In the genomic region with DNA sequence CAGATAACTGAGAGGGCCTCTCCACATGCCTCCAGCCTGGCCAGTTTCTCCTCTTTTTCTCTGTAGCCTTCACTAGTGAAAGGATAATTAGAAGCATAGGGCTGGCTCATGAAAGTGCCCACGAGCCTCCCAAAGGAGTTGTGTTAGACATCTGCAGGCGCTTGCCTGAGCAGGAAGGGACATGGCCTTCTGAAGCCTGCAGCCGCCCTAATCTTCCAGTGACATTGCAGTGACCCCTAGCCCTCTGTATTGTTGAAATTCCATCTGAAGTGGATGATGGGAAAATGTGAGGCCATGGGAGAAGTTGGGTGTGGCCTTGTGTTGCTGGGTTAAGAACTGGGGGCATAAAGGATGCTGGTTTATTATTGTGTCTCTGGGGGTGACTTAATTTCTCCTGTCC, we compare ENCODE assay signal across 17 mouse cellular contexts.
DNase-seq lines count a peak whose midpoint lies in the region; ATAC-seq and TF ChIP-seq lines count a peak whose summit lies in the region.
"Had no signal": no experiment of that assay in that cellular context is flagged by ENCODE, and none has a peak within 500 bp of the region (broad histone marks: within the 10 kb centered on the region; RNA-seq: fewer than 3 reads in every experiment).

No protein-coding gene starts in this region.

- H3K4me1 ChIP-seq in forebrain, embryonic 10.5 days: peaks cover 28% of the 10 kb centered on the region
- no peaks in the 10 kb centered on the region for H3K4me1 ChIP-seq in forebrain, postnatal 0 days (ENCODE audit: insufficient read depth)
- peaks cover 3% of the 10 kb centered on the region; the same call in 1 of the 2 replicates for H3K4me1 ChIP-seq in intestine, embryonic 15.5 days (replicated peaks)
- no peaks in the 10 kb centered on the region; the same call in 1 of the 2 replicates for H3K4me1 ChIP-seq in intestine, postnatal 0 days (replicated peaks; ENCODE audit: control insufficient read depth, insufficient read depth, low read length)
- H3K4me1 ChIP-seq: forebrain, embryonic 13.5 days had no signal

- H3K9me3 ChIP-seq in forebrain, embryonic 10.5 days: no peaks in the 10 kb centered on the region
- H3K9me3 ChIP-seq in forebrain, postnatal 0 days (ENCODE audit: low read length): no peaks in the 10 kb centered on the region
- H3K9me3 ChIP-seq in intestine, embryonic 15.5 days: no peaks in the 10 kb centered on the region
- no peaks in the 10 kb centered on the region for H3K9me3 ChIP-seq in intestine, postnatal 0 days (ENCODE audit: control insufficient read depth)
- H3K9me3 ChIP-seq: embryonic facial prominence, embryonic 15.5 days; forebrain, embryonic 13.5 days; hindbrain, embryonic 13.5 days had no signal

- peaks cover 35% of the 10 kb centered on the region for H3K36me3 ChIP-seq in forebrain, embryonic 10.5 days (replicated peaks)
- H3K36me3 ChIP-seq in forebrain, postnatal 0 days (ENCODE audit: insufficient read depth): peaks cover 16% of the 10 kb centered on the region
- H3K36me3 ChIP-seq in intestine, embryonic 15.5 days: no peaks in the 10 kb centered on the region
- peaks cover 15% of the 10 kb centered on the region for H3K36me3 ChIP-seq in intestine, postnatal 0 days (ENCODE audit: control insufficient read depth, insufficient read depth)

- H3K9ac ChIP-seq in forebrain, postnatal 0 days: no peak overlapping the region
- H3K9ac ChIP-seq in intestine, embryonic 15.5 days: no peak overlapping the region
- H3K9ac ChIP-seq in intestine, postnatal 0 days (ENCODE audit: low read depth, low read length): no peak overlapping the region
- H3K9ac ChIP-seq: embryonic facial prominence, embryonic 15.5 days; forebrain, embryonic 13.5 days had no signal

- H3K4me2 ChIP-seq in forebrain, postnatal 0 days (ENCODE audit: low read depth): no peak overlapping the region
- no peak overlapping the region for H3K4me2 ChIP-seq in intestine, embryonic 15.5 days (replicated peaks)
- H3K4me2 ChIP-seq in intestine, postnatal 0 days (replicated peaks; ENCODE audit: low read depth): no peak overlapping the region
- H3K4me2 ChIP-seq: embryonic facial prominence, embryonic 15.5 days; forebrain, embryonic 13.5 days; hindbrain, embryonic 13.5 days had no signal

- ATAC-seq in forebrain, postnatal 0 days: no peak
- ATAC-seq in intestine, embryonic 15.5 days: peak; percentile 34; the same call in 1 of the 2 replicates
- no peak for ATAC-seq in intestine, postnatal 0 days
- ATAC-seq: forebrain, embryonic 13.5 days had no signal

- H3K27ac ChIP-seq in forebrain, embryonic 10.5 days: peak overlapping the region; percentile 62; the same call in 1 of the 2 replicates
- no peak overlapping the region for H3K27ac ChIP-seq in forebrain, postnatal 0 days (ENCODE audit: low read depth, low read length)
- H3K27ac ChIP-seq in intestine, embryonic 15.5 days: no peak overlapping the region
- no peak overlapping the region for H3K27ac ChIP-seq in intestine, postnatal 0 days (ENCODE audit: low read depth, low read length)
- H3K27ac ChIP-seq: embryonic facial prominence, embryonic 15.5 days; forebrain, embryonic 13.5 days had no signal

- no peak overlapping the region for H3K4me3 ChIP-seq in forebrain, embryonic 10.5 days
- H3K4me3 ChIP-seq in forebrain, postnatal 0 days (ENCODE audit: low read depth, low read length): no peak overlapping the region
- no peak overlapping the region for H3K4me3 ChIP-seq in intestine, embryonic 15.5 days (replicated peaks)
- H3K4me3 ChIP-seq in intestine, postnatal 0 days (ENCODE audit: low read depth, low read length): no peak overlapping the region
- H3K4me3 ChIP-seq: embryonic facial prominence, embryonic 15.5 days; forebrain, embryonic 13.5 days; hindbrain, embryonic 13.5 days had no signal

- TF ChIP-seq CTCF in forebrain, postnatal 0 days (IDR thresholded peaks at IDR 0.05; ENCODE audit: low read depth): no peak
- TF ChIP-seq CTCF in intestine, postnatal 0 days (IDR thresholded peaks at IDR 0.05; ENCODE audit: low read depth): no peak

- peaks cover 4% of the 10 kb centered on the region; the same call in 1 of the 2 replicates for H3K27me3 ChIP-seq in forebrain, embryonic 10.5 days (ENCODE audit: poor library complexity, severe bottlenecking)
- no peaks in the 10 kb centered on the region for H3K27me3 ChIP-seq in forebrain, postnatal 0 days (ENCODE audit: insufficient read depth, low read length)
- H3K27me3 ChIP-seq in intestine, embryonic 15.5 days (replicated peaks): no peaks in the 10 kb centered on the region
- H3K27me3 ChIP-seq in intestine, postnatal 0 days (replicated peaks; ENCODE audit: control insufficient read depth, insufficient read depth, low read length): no peaks in the 10 kb centered on the region
- H3K27me3 ChIP-seq: embryonic facial prominence, embryonic 15.5 days; hindbrain, embryonic 13.5 days had no signal

- 34% methylated on average over 3 of the region's 3 CpGs for WGBS in forebrain, embryonic 10.5 days
- WGBS in forebrain, postnatal 0 days: 51% methylated on average over 3 of the region's 3 CpGs
- WGBS in intestine, embryonic 15.5 days: 37% methylated on average over 3 of the region's 3 CpGs
- WGBS in intestine, postnatal 0 days: 56% methylated on average over 3 of the region's 3 CpGs

- no peak for DNase-seq in forebrain, embryonic 10.5 days (ENCODE audit: extremely low spot score, low spot score)
- DNase-seq in forebrain, postnatal 0 days: no peak
- peak; percentile 52 for DNase-seq in 3T3-L1 (ENCODE audit: low read depth, low spot score)
- DNase-seq in embryo, embryonic 10.5 days (ENCODE audit: low spot score): peak; percentile 67
- DNase-seq in right cerebral cortex, adult 18-20 months: no peak
- no peak for DNase-seq in B cell, adult 2 months
- DNase-seq: adrenal gland, postnatal 25 days; cerebellum, postnatal 14 days; gastrocnemius, postnatal 10 days; kidney, adult 2 months; liver; lung, postnatal 14 days had no signal

Comparison
In these comparisons a context has a peak if more than half of its experiments do, and no peak if none do; other contexts are left out.
1. DNase-seq: peak in 3T3-L1 (single experiment) and embryo, embryonic 10.5 days (single experiment); none in forebrain, embryonic 10.5 days (single experiment), forebrain, postnatal 0 days (single experiment), right cerebral cortex, adult 18-20 months (single experiment) and B cell, adult 2 months (0 of 2).